Mouse (Mus musculus): ENCODE measurements around the gene Apex1. TPM values are rescaled to one million over a fixed set of nuclear protein-coding genes. Genes with fewer than 3 reads are reported as not detected.
"Not testable (repeated sequence)": the region's sequence is repeated elsewhere in the genome, so short reads cannot be mapped to it uniquely, and the experiment has no call there.

Gene Apex1
- polyA plus RNA-seq, 1 experiment from 2014 or later, result 177 TPM

DNA sequence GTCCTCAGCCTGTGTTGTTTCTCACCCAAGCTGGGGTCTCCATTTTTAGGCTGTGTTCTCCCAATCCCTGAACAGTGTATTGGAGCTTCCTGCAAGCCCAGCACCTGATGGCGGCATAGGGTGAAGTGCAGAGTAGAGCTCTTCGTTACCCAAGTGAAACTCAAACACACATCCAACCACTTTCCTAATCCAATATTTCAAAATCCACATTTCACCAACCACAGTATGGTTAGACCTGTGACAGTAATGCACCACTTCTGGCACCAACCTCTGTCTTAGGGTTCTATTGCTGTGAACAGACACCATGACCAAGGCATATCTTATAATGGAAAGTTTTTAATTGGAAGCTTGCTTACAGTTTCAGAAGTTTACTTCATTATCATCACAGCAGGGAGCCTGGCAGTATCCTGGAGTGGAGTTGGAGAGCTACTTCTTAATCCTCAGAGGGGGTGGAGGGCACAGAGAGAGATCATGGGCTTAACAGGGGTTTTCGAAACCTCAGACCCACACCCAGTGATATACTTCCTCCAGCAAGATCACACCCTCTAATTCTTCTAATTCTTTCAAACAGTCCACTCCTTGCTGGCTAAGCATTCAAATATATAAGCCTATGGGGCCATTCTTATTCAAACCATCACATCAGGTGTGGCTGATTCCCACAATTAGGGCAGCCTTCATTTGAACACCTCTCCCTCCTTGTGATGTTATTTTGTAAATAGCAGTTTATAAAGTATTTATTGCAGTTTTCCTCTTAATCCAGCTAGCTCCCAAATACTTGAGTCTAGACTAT lies 13.5 kb downstream of the Apex1 start:
- WGBS, result 85% methylated on average over 3 of the region's 3 CpGs
- Histone ChIP-seq H3K4me1 (replicated peaks; ENCODE audit: control insufficient read depth, insufficient read depth, low read length) (no peaks in the 10 kb centered on the region), H3K27me3 (ENCODE audit: control insufficient read depth, insufficient read depth, low read depth, low read length) (no peaks in the 10 kb centered on the region), H3K27ac (ENCODE audit: low read length) (no peak overlapping the region), H3K4me2 (ENCODE audit: low read depth, low read length) (no peak overlapping the region), H3K4me3 (ENCODE audit: low read length) (no peak overlapping the region), H3K9ac (ENCODE audit: low read length) (no peak overlapping the region), H3K9me3 (ENCODE audit: control insufficient read depth, low read length) (no peaks in the 10 kb centered on the region), H3K36me3 (ENCODE audit: control insufficient read depth, insufficient read depth, low read length) (no peaks in the 10 kb centered on the region)
- ATAC-seq (ENCODE audit: low read depth), result no peak

DNA sequence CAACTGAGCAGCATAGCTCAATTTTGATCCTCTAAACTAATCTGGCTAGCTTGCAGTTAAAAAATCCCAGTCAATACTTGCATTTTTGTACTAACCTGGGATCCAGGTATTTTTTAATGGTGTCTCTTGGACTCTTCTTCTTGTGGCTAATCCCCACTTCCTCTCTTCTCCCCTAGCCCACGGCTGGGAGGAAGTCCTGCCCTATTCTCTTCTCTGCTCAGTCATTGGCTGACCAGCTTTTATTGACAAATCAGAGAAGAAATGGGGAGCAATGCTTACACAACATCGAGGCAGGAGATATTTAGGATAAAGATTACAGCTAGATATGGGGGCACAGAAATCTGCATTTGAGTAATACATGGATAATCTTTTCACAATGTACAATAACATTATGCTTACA lies 14.2 kb downstream of the Apex1 start:
- no peak overlapping the region for H3K4me2 ChIP-seq (ENCODE audit: low read depth, low read length)
- H3K4me1 ChIP-seq (replicated peaks; ENCODE audit: control insufficient read depth, insufficient read depth, low read length), result no peaks in the 10 kb centered on the region
- no peak overlapping the region for H3K9ac ChIP-seq (ENCODE audit: low read length)
- no peaks in the 10 kb centered on the region for H3K9me3 ChIP-seq (ENCODE audit: control insufficient read depth, low read length)
- no peak overlapping the region for H3K27ac ChIP-seq (ENCODE audit: low read length)
- H3K27me3 ChIP-seq (ENCODE audit: control insufficient read depth, insufficient read depth, low read depth, low read length), result no peaks in the 10 kb centered on the region
- 32% methylated on average over 2 of the region's 2 CpGs for WGBS
- no peak overlapping the region for H3K4me3 ChIP-seq (ENCODE audit: low read length)
- no peak for ATAC-seq (ENCODE audit: low read depth)
- no peaks in the 10 kb centered on the region for H3K36me3 ChIP-seq (ENCODE audit: control insufficient read depth, insufficient read depth, low read length)

DNA sequence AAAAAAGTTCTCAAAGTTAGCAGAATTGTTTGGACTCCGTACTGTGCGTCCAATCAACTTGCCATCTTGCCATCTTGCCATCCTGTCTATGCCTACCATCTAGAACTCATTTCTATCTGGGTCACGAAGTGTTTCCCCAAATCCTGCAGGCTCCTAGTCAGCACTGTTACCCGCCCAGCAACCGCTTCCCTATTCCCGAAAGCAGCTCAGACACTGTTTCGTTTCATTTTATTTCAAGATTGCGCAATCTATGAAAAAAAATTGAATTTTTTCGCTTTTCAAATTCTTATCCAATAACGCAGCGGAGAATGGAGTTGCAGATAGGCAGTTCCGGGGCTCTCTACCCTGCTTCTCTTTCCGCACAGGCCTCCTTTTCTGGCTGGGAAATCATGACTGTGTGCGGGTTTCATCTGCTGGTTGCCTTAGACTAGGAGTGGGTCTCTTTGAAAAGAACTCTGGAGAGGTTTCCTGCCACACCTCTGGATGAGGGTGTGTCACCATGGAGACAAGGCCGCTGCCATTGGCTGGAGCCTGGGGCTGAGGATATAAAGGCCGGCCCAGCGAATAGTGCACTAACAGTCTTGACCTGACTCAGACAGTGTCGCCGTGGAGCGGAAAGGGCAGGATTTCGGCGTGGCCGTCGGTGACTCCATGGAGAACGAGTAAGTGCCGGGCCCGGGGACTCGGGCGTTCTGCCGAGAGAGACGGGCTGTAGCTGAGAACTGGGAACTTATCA lies 19.3 kb downstream of the Apex1 start, which contains the start of gene Gm49342:
Gene Gm49342, plus strand, starts transcription at position 586 of the 736 bp plus-strand sequence.
- H3K36me3 ChIP-seq (ENCODE audit: control insufficient read depth, insufficient read depth, low read length), result 0 out of 2 replicates have a peak, but pooled peaks cover 2% of the 10 kb centered on the region
- peaks cover 6% of the 10 kb centered on the region; the same call in 1 of the 2 replicates for H3K4me1 ChIP-seq (replicated peaks; ENCODE audit: control insufficient read depth, insufficient read depth, low read length)
- 9% methylated on average over 31 of the region's 31 CpGs for WGBS
- no peaks in the 10 kb centered on the region for H3K9me3 ChIP-seq (ENCODE audit: control insufficient read depth, low read length)
- H3K4me3 ChIP-seq (ENCODE audit: low read length), result peak within 1 kb of the TSS; percentile 64
- H3K27ac ChIP-seq (ENCODE audit: low read length), result peak within 1 kb of the TSS; percentile 95
- peak within 1 kb of the TSS; percentile 75 for H3K4me2 ChIP-seq (ENCODE audit: low read depth, low read length)
- peak; percentile 99 for ATAC-seq (ENCODE audit: low read depth)
- no peaks in the 10 kb centered on the region for H3K27me3 ChIP-seq (ENCODE audit: control insufficient read depth, insufficient read depth, low read depth, low read length)
- peak within 1 kb of the TSS; percentile 72 for H3K9ac ChIP-seq (ENCODE audit: low read length)

- H3K4me3 ChIP-seq (ENCODE audit: low read length), result peak overlapping the region; percentile 64
- peak; percentile 92 for ATAC-seq (ENCODE audit: low read depth)
- peak overlapping the region; percentile 95 for H3K27ac ChIP-seq (ENCODE audit: low read length)
- not testable (repeated sequence) for H3K27me3 ChIP-seq (ENCODE audit: control insufficient read depth, insufficient read depth, low read depth, low read length); H3K36me3 ChIP-seq (ENCODE audit: control insufficient read depth, insufficient read depth, low read length); H3K9me3 ChIP-seq (ENCODE audit: control insufficient read depth, low read length); H3K4me1 ChIP-seq (replicated peaks; ENCODE audit: control insufficient read depth, insufficient read depth, low read length)
- under 1% methylated on average over 15 of the region's 15 CpGs for WGBS
- H3K9ac ChIP-seq (ENCODE audit: low read length), result peak overlapping the region; percentile 72
- H3K4me2 ChIP-seq (ENCODE audit: low read depth, low read length), result peak overlapping the region; percentile 75
Measured at GRCm38 (mm10) chr14:50944668-50945033, 19.9 kb downstream of the Apex1 start.

DNA sequence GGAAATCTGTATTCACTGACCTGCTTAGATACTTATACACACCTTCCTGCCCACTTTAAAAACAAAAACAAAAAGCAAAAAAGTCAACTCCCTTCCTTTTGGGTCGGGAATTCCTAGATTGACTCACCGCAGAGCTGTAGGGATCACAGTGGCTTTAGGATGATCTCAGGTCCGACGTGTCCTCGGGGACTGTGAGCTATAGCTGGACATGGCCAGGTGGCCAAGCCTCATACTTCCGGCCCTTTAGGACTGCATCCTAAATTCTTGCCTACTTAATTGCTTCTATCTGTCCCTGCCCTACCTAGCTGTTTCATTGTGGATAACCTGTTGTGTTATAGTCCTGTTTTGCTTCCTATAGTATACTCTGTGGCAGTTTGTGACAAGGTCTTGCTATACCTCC lies 20.3 kb downstream of the Apex1 start:
- not testable (repeated sequence) for H3K27me3 ChIP-seq (ENCODE audit: control insufficient read depth, insufficient read depth, low read depth, low read length); H3K9me3 ChIP-seq (ENCODE audit: control insufficient read depth, low read length); ATAC-seq (ENCODE audit: low read depth); H3K4me1 ChIP-seq (replicated peaks; ENCODE audit: control insufficient read depth, insufficient read depth, low read length); H3K36me3 ChIP-seq (ENCODE audit: control insufficient read depth, insufficient read depth, low read length)
- Histone ChIP-seq H3K4me2 (ENCODE audit: low read depth, low read length) (peak overlapping the region; percentile 75), H3K9ac (ENCODE audit: low read length) (peak overlapping the region; percentile 72), H3K27ac (ENCODE audit: low read length) (peak overlapping the region; percentile 95), H3K4me3 (ENCODE audit: low read length) (peak overlapping the region; percentile 64)
- 8% methylated on average over 6 of the region's 6 CpGs for whole genome bisulfite sequencing

DNA sequence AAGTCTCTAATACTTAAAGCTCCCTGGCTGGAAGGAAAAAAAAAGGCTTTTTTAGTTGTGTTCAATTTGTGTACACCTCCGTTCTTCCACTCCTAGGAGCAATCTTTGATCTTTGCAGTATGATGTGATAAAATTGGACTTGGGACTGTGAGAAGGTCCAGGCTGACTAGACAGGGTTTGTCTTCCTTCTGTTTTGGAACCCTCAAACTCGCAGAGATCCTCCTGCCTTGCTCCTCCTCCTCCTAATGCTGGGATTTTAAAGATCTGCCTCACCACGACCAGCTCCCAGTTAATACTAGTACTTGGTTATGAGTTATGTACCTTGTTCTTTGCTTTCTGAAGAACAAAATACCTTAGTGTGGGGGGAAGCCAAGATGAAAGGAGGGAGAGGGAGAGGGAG lies 20.8 kb downstream of the Apex1 start:
- Histone ChIP-seq H3K9ac (ENCODE audit: low read length) (peak overlapping the region; percentile 72), H3K4me2 (ENCODE audit: low read depth, low read length) (peak overlapping the region; percentile 75), H3K4me3 (ENCODE audit: low read length) (peak overlapping the region; percentile 64), H3K27ac (ENCODE audit: low read length) (peak overlapping the region; percentile 95)
- not testable (repeated sequence) for H3K4me1 ChIP-seq (replicated peaks; ENCODE audit: control insufficient read depth, insufficient read depth, low read length); H3K36me3 ChIP-seq (ENCODE audit: control insufficient read depth, insufficient read depth, low read length); H3K9me3 ChIP-seq (ENCODE audit: control insufficient read depth, low read length); ATAC-seq (ENCODE audit: low read depth); H3K27me3 ChIP-seq (ENCODE audit: control insufficient read depth, insufficient read depth, low read depth, low read length)
- 20% methylated on average over 3 of the region's 3 CpGs for WGBS

- H3K4me2 ChIP-seq (ENCODE audit: low read depth, low read length), result no peak overlapping the region
- 77% methylated on average over 10 of the region's 10 CpGs for WGBS
Measured at GRCm38 (mm10) chr14:50955487-50955886, 30.7 kb downstream of the Apex1 start.

DNA sequence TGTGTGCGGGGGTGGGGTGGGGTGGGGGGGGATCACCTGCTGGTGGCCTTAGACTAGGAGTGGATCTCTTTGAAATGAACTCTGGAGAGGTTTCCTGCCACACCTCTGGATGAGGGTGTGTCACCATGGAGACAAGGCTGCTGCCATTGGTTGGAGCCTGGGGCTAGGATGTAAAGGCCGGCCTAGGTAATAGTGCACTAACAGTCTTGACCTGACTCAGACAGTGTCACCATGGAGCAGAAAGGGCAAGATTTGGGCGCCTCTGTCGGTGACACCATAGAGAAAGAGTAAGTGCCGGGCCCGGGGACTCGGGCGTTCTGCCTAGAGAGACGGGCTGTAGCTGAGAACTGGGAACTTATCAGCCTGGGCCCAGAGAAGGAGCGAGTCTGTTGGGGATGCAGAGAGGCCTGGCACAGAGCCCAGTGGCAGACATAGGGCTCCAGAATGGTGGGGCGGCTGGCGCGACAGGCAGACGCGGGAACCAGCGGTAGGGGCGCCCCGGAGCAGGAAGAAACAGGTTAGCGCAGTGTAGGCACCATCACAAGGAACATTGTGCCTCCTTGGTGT lies 31.3 kb downstream of the Apex1 start, which contains the start of gene Pnp2:
Gene Pnp2, plus strand, starts transcription at position 51 of the 567 bp plus-strand sequence.
- H3K4me1 ChIP-seq (replicated peaks; ENCODE audit: control insufficient read depth, insufficient read depth, low read length); H3K27ac ChIP-seq (ENCODE audit: low read length); H3K9me3 ChIP-seq (ENCODE audit: control insufficient read depth, low read length); H3K27me3 ChIP-seq (ENCODE audit: control insufficient read depth, insufficient read depth, low read depth, low read length); H3K36me3 ChIP-seq (ENCODE audit: control insufficient read depth, insufficient read depth, low read length): not testable (repeated sequence)
- peak; percentile 89 for ATAC-seq (ENCODE audit: low read depth)
- WGBS, result 4% methylated on average over 19 of the region's 19 CpGs
- H3K4me2 ChIP-seq (ENCODE audit: low read depth, low read length), result peak within 1 kb of the TSS; percentile 45
- peak within 1 kb of the TSS; percentile 27 for H3K4me3 ChIP-seq (ENCODE audit: low read length)
- H3K9ac ChIP-seq (ENCODE audit: low read length), result peak within 1 kb of the TSS; percentile 35; the same call in 1 of the 2 replicates

More at GRCm38 (mm10) chr14:50955487-50955886, 30.7 kb downstream of the Apex1 start:
- Histone ChIP-seq H3K9me3 (ENCODE audit: control insufficient read depth, low read length) (no peaks in the 10 kb centered on the region), H3K36me3 (ENCODE audit: control insufficient read depth, insufficient read depth, low read length) (peaks cover 2% of the 10 kb centered on the region; the same call in 1 of the 2 replicates), H3K27ac (ENCODE audit: low read length) (no peak overlapping the region), H3K27me3 (ENCODE audit: control insufficient read depth, insufficient read depth, low read depth, low read length) (no peaks in the 10 kb centered on the region), H3K9ac (ENCODE audit: low read length) (no peak overlapping the region), H3K4me3 (ENCODE audit: low read length) (no peak overlapping the region), H3K4me1 (replicated peaks; ENCODE audit: control insufficient read depth, insufficient read depth, low read length) (no peaks in the 10 kb centered on the region)
- no peak for ATAC-seq (ENCODE audit: low read depth)

DNA sequence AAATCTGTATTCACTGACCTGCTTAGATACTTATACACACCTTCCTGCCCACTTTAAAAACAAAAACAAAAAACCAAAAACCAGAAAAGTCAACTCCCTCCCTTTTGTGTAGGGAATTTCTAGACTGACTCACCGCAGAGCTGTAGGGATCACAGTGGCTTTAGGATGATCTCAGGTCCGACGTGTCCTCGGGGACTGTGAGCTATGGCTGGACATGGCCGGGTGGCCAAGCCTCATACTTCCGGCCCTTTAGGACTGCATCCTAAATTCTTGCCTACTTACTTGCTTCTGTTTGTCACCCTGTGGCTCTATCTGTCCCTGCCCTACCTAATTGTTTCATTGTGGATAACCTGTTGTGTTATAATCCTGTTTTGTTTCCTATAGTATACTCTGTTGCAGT lies 32.0 kb downstream of the Apex1 start:
- peak overlapping the region; percentile 45; the same call in 1 of the 2 replicates for H3K4me2 ChIP-seq (ENCODE audit: low read depth, low read length)
- H3K4me1 ChIP-seq (replicated peaks; ENCODE audit: control insufficient read depth, insufficient read depth, low read length); ATAC-seq (ENCODE audit: low read depth); H3K9me3 ChIP-seq (ENCODE audit: control insufficient read depth, low read length); H3K27me3 ChIP-seq (ENCODE audit: control insufficient read depth, insufficient read depth, low read depth, low read length); H3K4me3 ChIP-seq (ENCODE audit: low read length); H3K27ac ChIP-seq (ENCODE audit: low read length); H3K36me3 ChIP-seq (ENCODE audit: control insufficient read depth, insufficient read depth, low read length); H3K9ac ChIP-seq (ENCODE audit: low read length): not testable (repeated sequence)
- 84% methylated on average over 6 of the region's 6 CpGs for WGBS
